Mouse (Mus musculus): ENCODE results near the gene Rnf220. TPM values are rescaled to one million over a fixed set of nuclear protein-coding genes. Genes with fewer than 3 reads are reported as not detected.

The Rnf220 gene
- polyA plus RNA-seq, 1 experiment = 95.4 TPM

GRCm38 (mm10) chr4:117403411-117403810, 93.4 kb downstream of the Rnf220 start:
- H3K4me3 ChIP-seq (ENCODE audit: extremely low read depth, insufficient read depth, insufficient read length) = no peak overlapping the region
- no peak for DNase-seq (ENCODE audit: low read depth in 1 of 2, low spot score in 2 of 2)
- H3K4me1 ChIP-seq (ENCODE audit: control insufficient read depth, insufficient read depth, insufficient read length) = no peaks in the 10 kb centered on the region
- WGBS = 65% methylated on average over 3 of the region's 3 CpGs
- TF ChIP-seq POLR2A (IDR thresholded peaks at IDR 0.05; ENCODE audit: low read depth, low read length) = no peak
- no peak for TF ChIP-seq CTCF (IDR thresholded peaks at IDR 0.05; ENCODE audit: extremely low read depth, insufficient read depth, insufficient read length, insufficient replicate concordance)
- no peak overlapping the region for H3K27ac ChIP-seq (ENCODE audit: insufficient read depth, low read length)
- no peaks in the 10 kb centered on the region for H3K27me3 ChIP-seq (ENCODE audit: control insufficient read depth, insufficient read depth, low read length)
- H3K36me3 ChIP-seq (ENCODE audit: control insufficient read depth, insufficient read depth, low read length) = no peaks in the 10 kb centered on the region

DNA sequence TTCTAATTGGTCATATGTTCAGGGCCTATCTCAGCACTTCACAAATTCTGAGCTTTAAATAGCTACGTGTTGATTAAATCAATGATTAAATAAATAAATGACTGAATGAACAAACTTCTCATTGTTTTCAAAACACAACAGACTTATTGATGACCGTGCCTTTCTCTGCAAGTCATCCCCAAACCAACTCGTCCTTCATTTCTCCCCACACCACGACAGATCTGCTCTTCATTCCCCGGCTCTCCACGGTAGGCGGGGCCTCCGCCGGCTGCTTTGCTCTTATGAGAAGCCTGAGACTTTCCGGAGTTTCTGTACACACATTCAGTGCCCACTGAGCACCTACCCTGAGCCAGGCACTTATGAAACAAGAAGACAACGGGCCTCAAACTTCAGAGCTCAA, 99.7 kb downstream of the Rnf220 start:
- no peak overlapping the region for H3K4me3 ChIP-seq (ENCODE audit: extremely low read depth, insufficient read depth, insufficient read length)
- TF ChIP-seq POLR2A (IDR thresholded peaks at IDR 0.05; ENCODE audit: low read depth, low read length) = no peak
- no peak for TF ChIP-seq CTCF (IDR thresholded peaks at IDR 0.05; ENCODE audit: extremely low read depth, insufficient read depth, insufficient read length, insufficient replicate concordance)
- no peaks in the 10 kb centered on the region for H3K4me1 ChIP-seq (ENCODE audit: control insufficient read depth, insufficient read depth, insufficient read length)
- H3K27me3 ChIP-seq (ENCODE audit: control insufficient read depth, insufficient read depth, low read length) = no peaks in the 10 kb centered on the region
- no peak overlapping the region for H3K27ac ChIP-seq (ENCODE audit: insufficient read depth, low read length)
- no peaks in the 10 kb centered on the region for H3K36me3 ChIP-seq (ENCODE audit: control insufficient read depth, insufficient read depth, low read length)
- no peak for DNase-seq (ENCODE audit: low read depth in 1 of 2, low spot score in 2 of 2)
- WGBS = 86% methylated on average over 11 of the region's 11 CpGs

GRCm38 (mm10) chr4:117393027-117393426, 103.8 kb downstream of the Rnf220 start:
- Histone ChIP-seq H3K4me3 (ENCODE audit: extremely low read depth, insufficient read depth, insufficient read length) (no peak overlapping the region), H3K4me1 (ENCODE audit: control insufficient read depth, insufficient read depth, insufficient read length) (no peaks in the 10 kb centered on the region), H3K27me3 (ENCODE audit: control insufficient read depth, insufficient read depth, low read length) (no peaks in the 10 kb centered on the region), H3K36me3 (ENCODE audit: control insufficient read depth, insufficient read depth, low read length) (no peaks in the 10 kb centered on the region), H3K27ac (ENCODE audit: insufficient read depth, low read length) (no peak overlapping the region)
- TF ChIP-seq POLR2A (IDR thresholded peaks at IDR 0.05; ENCODE audit: low read depth, low read length) (no peak), CTCF (IDR thresholded peaks at IDR 0.05; ENCODE audit: extremely low read depth, insufficient read depth, insufficient read length, insufficient replicate concordance) (no peak)
- DNase-seq (ENCODE audit: low read depth in 1 of 2, low spot score in 2 of 2) = no peak
- 90% methylated on average over 7 of the region's 7 CpGs for WGBS

- Histone ChIP-seq H3K27ac (ENCODE audit: insufficient read depth, low read length) (no peak overlapping the region), H3K4me1 (ENCODE audit: control insufficient read depth, insufficient read depth, insufficient read length) (no peaks in the 10 kb centered on the region), H3K4me3 (ENCODE audit: extremely low read depth, insufficient read depth, insufficient read length) (no peak overlapping the region), H3K27me3 (ENCODE audit: control insufficient read depth, insufficient read depth, low read length) (no peaks in the 10 kb centered on the region), H3K36me3 (ENCODE audit: control insufficient read depth, insufficient read depth, low read length) (no peaks in the 10 kb centered on the region)
- no peak for TF ChIP-seq CTCF (IDR thresholded peaks at IDR 0.05; ENCODE audit: extremely low read depth, insufficient read depth, insufficient read length, insufficient replicate concordance)
- no peak for TF ChIP-seq POLR2A (IDR thresholded peaks at IDR 0.05; ENCODE audit: low read depth, low read length)
- WGBS = 63% methylated on average over 2 of the region's 2 CpGs
- no peak for DNase-seq (ENCODE audit: low read depth in 1 of 2, low spot score in 2 of 2)
These were observed 104.5 kb downstream of the Rnf220 start for GRCm38 (mm10) chr4:117392391-117392790.

DNA sequence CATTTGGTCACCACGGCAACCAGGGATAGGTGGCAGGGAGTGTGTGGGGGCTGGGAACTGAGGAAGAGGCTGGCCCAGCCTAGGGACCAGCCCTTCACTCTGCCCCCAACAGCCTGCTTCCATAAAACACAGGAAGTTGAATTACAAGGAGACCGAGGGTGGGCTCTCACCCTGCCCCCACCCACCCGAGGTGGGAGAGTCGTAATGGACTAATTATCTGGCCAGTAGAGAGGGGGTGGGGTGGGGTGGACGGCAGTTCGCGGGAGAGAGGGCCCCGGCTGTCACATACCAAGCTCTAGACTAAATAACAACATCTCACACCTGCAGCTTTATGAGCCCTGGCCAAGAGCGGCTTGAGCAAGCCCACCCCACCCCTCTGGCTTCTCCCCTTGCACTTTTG, 104.9 kb downstream of the Rnf220 start:
- TF ChIP-seq POLR2A (IDR thresholded peaks at IDR 0.05; ENCODE audit: low read depth, low read length) (no peak), CTCF (IDR thresholded peaks at IDR 0.05; ENCODE audit: extremely low read depth, insufficient read depth, insufficient read length, insufficient replicate concordance) (no peak)
- no peaks in the 10 kb centered on the region for H3K4me1 ChIP-seq (ENCODE audit: control insufficient read depth, insufficient read depth, insufficient read length)
- no peak for DNase-seq (ENCODE audit: low read depth in 1 of 2, low spot score in 2 of 2)
- no peak overlapping the region for H3K4me3 ChIP-seq (ENCODE audit: extremely low read depth, insufficient read depth, insufficient read length)
- 60% methylated on average over 9 of the region's 9 CpGs for whole genome bisulfite sequencing
- no peaks in the 10 kb centered on the region for H3K27me3 ChIP-seq (ENCODE audit: control insufficient read depth, insufficient read depth, low read length)
- no peaks in the 10 kb centered on the region for H3K36me3 ChIP-seq (ENCODE audit: control insufficient read depth, insufficient read depth, low read length)
- H3K27ac ChIP-seq (ENCODE audit: insufficient read depth, low read length) = no peak overlapping the region

- Histone ChIP-seq H3K36me3 (ENCODE audit: control insufficient read depth, insufficient read depth, low read length) (no peaks in the 10 kb centered on the region), H3K27me3 (ENCODE audit: control insufficient read depth, insufficient read depth, low read length) (no peaks in the 10 kb centered on the region), H3K27ac (ENCODE audit: insufficient read depth, low read length) (no peak overlapping the region), H3K4me1 (ENCODE audit: control insufficient read depth, insufficient read depth, insufficient read length) (no peaks in the 10 kb centered on the region), H3K4me3 (ENCODE audit: extremely low read depth, insufficient read depth, insufficient read length) (no peak overlapping the region)
- no peak for DNase-seq (ENCODE audit: low read depth in 1 of 2, low spot score in 2 of 2)
- TF ChIP-seq POLR2A (IDR thresholded peaks at IDR 0.05; ENCODE audit: low read depth, low read length) = no peak
- no peak for TF ChIP-seq CTCF (IDR thresholded peaks at IDR 0.05; ENCODE audit: extremely low read depth, insufficient read depth, insufficient read length, insufficient replicate concordance)
- WGBS = 85% methylated on average over 22 of the region's 22 CpGs
These were observed 105.7 kb downstream of the Rnf220 start for GRCm38 (mm10) chr4:117390850-117391795.
